Mouse (Mus musculus) mouse trophoblast stem cell (cell line): ENCODE measurements around the gene Itga3.

Source experiments
- in situ Hi-C, 2 experiments: fragments of 300-500 bp; cut with MseI, MboI; formaldehyde crosslinking; loops; 2 replicates in 1 of 2; 3 replicates in 1 of 2; pipeline ENCODE4 v1.15.1; 2025

The Itga3 gene

GRCm38 (mm10) chr11:95071266-95071665 lies 5.3 kb downstream of the Itga3 start:
- in situ Hi-C loops: no loop called here

DNA sequence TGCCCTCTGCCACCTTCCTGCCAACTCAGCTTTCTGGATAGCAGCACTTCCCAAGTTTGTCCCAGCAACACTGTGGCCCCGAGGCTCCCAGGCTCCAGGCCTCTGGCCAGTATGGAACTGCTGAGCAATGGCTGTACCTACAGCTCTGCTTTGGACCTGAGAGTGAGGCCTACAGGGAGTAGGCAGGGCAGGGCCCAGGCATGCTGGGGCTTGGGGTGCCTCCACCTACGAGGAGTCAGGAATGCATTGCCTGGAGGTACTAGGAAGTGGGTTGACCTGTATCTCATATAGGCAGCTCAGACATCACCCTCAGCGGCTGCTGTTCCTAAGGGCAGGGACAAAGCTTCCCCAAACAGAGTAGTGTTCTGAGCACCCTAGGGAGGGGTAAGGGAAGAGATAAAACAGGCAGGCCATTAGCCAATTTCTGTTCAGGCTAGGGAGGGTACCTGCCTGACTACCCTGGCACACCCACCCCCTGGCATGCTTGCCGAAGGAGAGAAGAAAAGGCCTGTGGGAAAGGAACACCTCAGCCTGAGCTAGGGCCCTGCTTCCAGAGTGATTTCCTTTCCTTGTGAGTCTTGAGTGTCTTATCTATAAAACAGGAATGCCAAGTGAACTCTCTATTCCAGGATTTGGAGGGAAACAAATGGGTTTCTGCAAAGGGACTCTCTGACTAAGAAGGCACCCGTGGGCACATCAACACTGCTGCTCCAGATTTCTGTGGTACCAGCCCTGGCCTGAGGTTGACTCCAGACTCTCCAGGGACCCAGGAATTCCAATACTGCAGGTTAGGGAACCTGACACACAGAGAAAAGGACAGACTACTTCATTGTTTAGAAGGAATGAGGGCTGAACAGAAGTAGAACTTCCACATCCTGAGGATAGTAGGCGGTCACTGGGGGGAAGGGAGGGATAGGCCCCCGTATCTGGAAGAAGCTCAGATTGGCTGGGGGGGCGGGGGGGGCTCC lies 6.2 kb downstream of the Itga3 start:
- in situ Hi-C loops: no loop called here

GRCm38 (mm10) chr11:95069226-95069957 lies 7.2 kb downstream of the Itga3 start:
- in situ Hi-C loops: loop anchor here in 1 of 2 experiments (5.0 kb wide), 1 partner anchor 38 kb away; no protein-coding TSS in a partner anchor

GRCm38 (mm10) chr11:95056768-95057501 lies 19.7 kb downstream of the Itga3 start:
- in situ Hi-C loops: no loop called here

GRCm38 (mm10) chr11:95053062-95053461 lies 23.5 kb downstream of the Itga3 start:
- in situ Hi-C loops: no loop called here

GRCm38 (mm10) chr11:95046980-95047680 lies 29.5 kb downstream of the Itga3 start:
- in situ Hi-C loops: loop anchor here in 1 of 2 experiments (5.0 kb wide), 1 partner anchor 65 kb away; no protein-coding TSS in a partner anchor

GRCm38 (mm10) chr11:95044185-95044870 lies 32.3 kb downstream of the Itga3 start:
- in situ Hi-C loops: loop anchor here in 1 of 2 experiments (5.0 kb wide), 1 partner anchor 63 kb away; no protein-coding TSS in a partner anchor

GRCm38 (mm10) chr11:95043608-95044007 lies 33.0 kb downstream of the Itga3 start:
- in situ Hi-C loops: loop anchor here in 1 of 2 experiments (5.0 kb wide), 1 partner anchor 64 kb away; no protein-coding TSS in a partner anchor

- in situ Hi-C loops: loop anchor here in 1 of 2 experiments (5.0 kb wide), 1 partner anchor 64 kb away; no protein-coding TSS in a partner anchor
These were observed 33.5 kb downstream of the Itga3 start for GRCm38 (mm10) chr11:95043060-95043459.

DNA sequence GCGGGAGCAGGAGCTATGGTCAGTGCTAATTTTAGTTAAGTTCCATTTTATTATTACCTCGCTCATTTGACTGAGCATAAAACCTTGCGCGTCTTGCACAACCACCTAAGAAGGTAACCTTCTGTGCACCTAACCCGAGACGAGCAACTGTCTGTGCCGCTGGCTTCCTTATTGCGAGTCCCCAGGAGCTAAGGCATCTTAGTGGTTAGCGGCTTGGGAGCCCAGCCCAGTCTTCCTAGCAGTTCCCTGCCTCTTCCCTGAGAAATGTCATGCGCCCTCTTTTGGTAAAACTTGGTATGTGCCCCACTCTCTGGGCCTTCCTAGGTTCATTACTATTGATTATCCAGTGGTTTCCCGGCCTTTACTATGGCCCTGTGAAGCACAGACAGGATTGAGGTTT lies 34.5 kb downstream of the Itga3 start:
- in situ Hi-C loops: loop anchor here in 1 of 2 experiments (5.0 kb wide), 1 partner anchor 65 kb away; no protein-coding TSS in a partner anchor

GRCm38 (mm10) chr11:95041139-95041609 lies 35.4 kb downstream of the Itga3 start, which contains the start of gene Pdk2:
Pdk2 (minus strand) TSS chr11:95041354.
- in situ Hi-C loops: loop anchor here in 1 of 2 experiments (5.0 kb wide), 1 partner anchor 66 kb away; no protein-coding TSS in a partner anchor

- in situ Hi-C loops: loop anchor here in 1 of 2 experiments (5.0 kb wide), 1 partner anchor 67 kb away; no protein-coding TSS in a partner anchor
These were observed 36.0 kb downstream of the Itga3 start for GRCm38 (mm10) chr11:95040491-95041138.

GRCm38 (mm10) chr11:95039766-95040165 lies 36.8 kb downstream of the Itga3 start:
- in situ Hi-C loops: loop anchor here in 1 of 2 experiments (5.0 kb wide), 1 partner anchor 68 kb away; no protein-coding TSS in a partner anchor

DNA sequence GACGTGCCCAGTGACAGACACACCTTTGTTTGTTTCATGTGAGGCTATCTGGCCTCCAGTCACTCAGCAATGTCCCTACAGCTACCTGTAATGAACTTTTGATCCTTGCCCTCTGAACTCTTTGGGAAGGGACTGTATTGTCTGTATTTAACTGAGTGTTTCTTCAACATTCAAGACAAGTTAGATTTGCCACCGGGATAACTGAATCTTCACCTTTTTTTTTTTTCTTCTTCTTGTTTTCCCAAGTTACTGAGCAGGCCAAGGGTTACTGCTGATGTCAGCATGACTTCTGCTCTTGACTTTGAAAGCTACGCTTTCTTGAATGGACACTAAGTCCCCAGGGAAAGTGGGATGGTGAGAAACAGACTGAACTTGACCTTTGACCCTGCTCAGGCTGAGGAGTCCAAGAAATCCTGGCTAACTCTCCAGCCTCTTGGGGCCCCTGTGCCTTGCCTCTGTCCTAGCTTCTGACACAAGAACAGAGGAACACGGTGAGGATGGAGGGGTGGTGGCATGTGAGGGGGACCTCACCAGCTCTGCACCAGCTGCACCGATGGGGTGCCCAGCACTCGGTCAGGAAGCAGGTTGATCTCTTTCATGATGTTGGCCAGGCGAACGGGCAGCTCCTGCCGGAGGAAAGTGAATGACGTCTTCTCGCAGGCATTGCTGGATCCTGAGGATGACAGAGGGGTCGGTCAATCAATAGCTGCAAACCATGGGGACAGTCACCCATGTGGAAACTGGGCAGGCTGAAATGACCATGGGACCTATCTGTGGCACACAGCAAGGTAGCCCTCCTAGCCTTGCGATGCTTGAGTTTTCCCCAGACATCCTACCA lies 37.6 kb downstream of the Itga3 start:
- in situ Hi-C loops: no loop called here

GRCm38 (mm10) chr11:95038156-95038817 lies 38.3 kb downstream of the Itga3 start:
- in situ Hi-C loops: no loop called here

DNA sequence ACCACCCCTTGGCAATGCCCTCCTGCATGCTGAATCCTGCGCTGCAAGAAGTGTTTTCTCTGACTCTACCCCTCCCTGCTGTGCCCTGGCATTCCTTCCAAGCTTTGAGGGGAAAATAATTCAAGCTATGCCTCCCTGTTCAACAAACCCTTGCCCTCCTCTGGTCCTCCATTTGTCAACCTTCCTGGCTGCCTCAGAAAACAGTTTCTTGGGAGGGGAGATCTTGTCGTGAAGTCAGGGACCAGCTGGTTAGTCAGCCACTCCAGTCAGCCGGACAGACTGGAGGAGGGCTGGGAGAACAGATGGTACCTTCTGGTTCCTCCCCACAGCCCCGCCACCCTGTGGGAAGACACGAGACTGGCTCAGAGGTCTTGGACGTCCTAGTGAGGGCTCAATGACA lies 39.3 kb downstream of the Itga3 start:
- in situ Hi-C loops: no loop called here

- in situ Hi-C loops: no loop called here
These were observed 40.1 kb downstream of the Itga3 start for GRCm38 (mm10) chr11:95036521-95036920.

- in situ Hi-C loops: no loop called here
These were observed 41.7 kb downstream of the Itga3 start for GRCm38 (mm10) chr11:95034902-95035301.
